Mouse (Mus musculus) testis, adult 2 months (tissue): ENCODE measurements around the gene Rnf43.

ENCODE experiments used
- CTCF ChIP-seq: fragments of 200-500 bp; IDR thresholded peaks from 2 replicates; pipeline ENCODE4 v1.5.1; 2012; ENCODE audit warnings: low read depth, mild to moderate bottlenecking, inconsistent platforms, low read length, moderate library complexity; ENCODE audit not compliant: control insufficient read depth, insufficient read depth, insufficient replicate concordance
- POLR2A ChIP-seq: fragments of 200-500 bp; IDR thresholded peaks from 2 replicates; pipeline ENCODE4 v1.6.1; 2012; ENCODE audit warnings: low read depth, mild to moderate bottlenecking, inconsistent platforms, low read length, moderate library complexity; ENCODE audit not compliant: control insufficient read depth

DNA sequence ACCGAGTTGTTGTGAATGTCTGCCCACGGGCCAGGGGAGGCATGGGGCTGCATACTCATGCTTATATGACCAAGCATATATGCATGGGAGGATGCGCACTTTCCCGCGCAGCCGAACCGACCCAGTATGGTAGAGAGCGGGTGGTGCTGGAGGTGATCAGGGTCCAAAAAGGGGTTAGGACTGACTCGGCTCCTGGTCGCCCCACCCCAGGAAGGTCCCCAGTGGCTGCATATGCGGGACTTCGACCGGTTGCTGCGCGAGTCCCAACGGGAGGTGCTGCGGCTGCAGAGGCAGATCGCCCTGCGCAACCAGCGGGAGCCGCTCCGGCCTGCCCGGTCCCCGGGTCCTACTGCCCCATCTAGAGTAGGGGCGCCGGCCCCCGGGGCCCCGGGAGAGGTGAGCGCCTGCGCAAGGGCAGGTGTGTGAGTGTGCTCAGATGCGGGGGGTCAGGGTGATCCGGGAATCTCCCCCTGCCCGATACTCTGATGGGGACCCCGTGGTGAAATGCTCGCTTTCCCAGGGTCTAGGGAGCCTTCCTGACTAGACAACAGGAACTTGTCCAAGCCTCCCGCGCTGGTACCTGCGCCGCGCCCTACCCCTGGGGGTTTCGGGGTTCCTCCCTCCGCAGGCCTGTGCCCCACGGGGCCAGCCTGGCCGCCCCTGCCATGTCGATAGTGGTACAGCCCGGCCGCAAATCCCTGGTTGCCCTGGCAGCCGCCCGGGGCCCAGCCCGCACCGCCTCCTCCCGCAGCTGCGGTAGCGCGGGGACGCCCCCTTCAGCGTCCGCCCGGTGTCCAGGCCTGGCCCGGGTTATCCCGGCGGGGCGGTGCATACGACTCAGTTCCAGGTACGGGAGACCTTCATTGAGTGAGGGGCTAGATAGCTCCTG is 101.7 kb downstream of the Rnf43 start:
- no peak for TF ChIP-seq CTCF
- TF ChIP-seq POLR2A: no peak
